Mouse (Mus musculus) gastrocnemius, adult 2 months (tissue): Measurements from ENCODE around the gene Kcnd3. TPM values are rescaled to one million over a fixed set of nuclear protein-coding genes. Genes with fewer than 3 reads are reported as not detected.

Source experiments
- DNase-seq: peaks from one replicate; pipeline ENCODE4 v3.0.0; 2022
- H3K27ac ChIP-seq: fragments of 200-600 bp; 2 replicates; pipeline ENCODE4 v1.8.1; 2022; ENCODE audit warnings: mild to moderate bottlenecking
- H3K4me3 ChIP-seq: fragments of 200-600 bp; 2 replicates; pipeline ENCODE4 v1.8.1; 2022; ENCODE audit warnings: mild to moderate bottlenecking, moderate library complexity
- CTCF ChIP-seq: fragments of 200-600 bp; IDR thresholded peaks from 2 replicates; pipeline ENCODE4 v1.8.1; 2022; ENCODE audit warnings: antibody characterized with exemption, mild to moderate bottlenecking, moderate library complexity
- intact Hi-C: fragments of 180-260 bp; cut with DNase I; formaldehyde crosslinking; loops from one replicate; pipeline ENCODE4 v1.15.1; 2025
- total RNA-seq, 2 experiments: library from RNA; stranded (reverse); gene quantifications; 2 replicates each; pipeline ENCODE4 v1.2.3; 2021

The Kcnd3 gene
- total RNA-seq, 2 experiments from 2014 or later: 0.05 to 0.08 TPM

GRCm38 (mm10) chr3:105544106-105544505, 92.0 kb downstream of the Kcnd3 start:
- Histone ChIP-seq H3K27ac (no peak overlapping the region), H3K4me3 (no peak overlapping the region)
- TF ChIP-seq CTCF: no peak
- no peak for DNase-seq
- intact Hi-C loops: no loop called here

DNA sequence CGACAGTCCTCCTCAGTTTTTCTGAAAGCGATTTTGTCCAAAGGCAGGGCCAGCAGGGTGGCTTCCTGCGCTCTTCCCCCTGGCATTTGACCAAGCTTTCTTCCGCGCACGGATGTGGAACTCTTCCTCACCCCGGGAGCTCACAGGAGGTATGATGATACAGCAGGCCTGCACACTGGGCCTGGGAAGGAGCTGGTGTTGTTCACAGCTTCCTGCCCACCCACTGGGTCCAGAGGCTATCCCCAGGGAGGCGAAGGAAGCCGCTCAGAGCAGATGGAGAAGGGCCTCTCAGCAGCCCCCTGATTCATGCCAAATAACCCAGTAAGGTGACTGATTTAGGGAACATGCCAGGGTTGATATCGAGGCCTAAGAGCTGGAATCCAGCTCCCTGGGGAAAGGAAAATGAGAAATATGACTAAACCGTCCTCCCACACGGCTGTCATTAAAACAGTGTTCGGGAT, 94.5 kb downstream of the Kcnd3 start:
- intact Hi-C loops: no loop called here
- Histone ChIP-seq H3K27ac (no peak overlapping the region), H3K4me3 (no peak overlapping the region)
- no peak for TF ChIP-seq CTCF
- no peak for DNase-seq

GRCm38 (mm10) chr3:105548074-105548771, 96.1 kb downstream of the Kcnd3 start:
- intact Hi-C loops: no loop called here
- Histone ChIP-seq H3K4me3 (no peak overlapping the region), H3K27ac (no peak overlapping the region)
- TF ChIP-seq CTCF: no peak
- DNase-seq: no peak

- no peak for TF ChIP-seq CTCF
- DNase-seq: no peak
- H3K4me3 ChIP-seq: no peak overlapping the region
- H3K27ac ChIP-seq: no peak overlapping the region
- intact Hi-C loops: no loop called here
Measured at GRCm38 (mm10) chr3:105559456-105559855, 107.3 kb downstream of the Kcnd3 start.

GRCm38 (mm10) chr3:105566973-105567372, 114.8 kb downstream of the Kcnd3 start:
- intact Hi-C loops: no loop called here
- DNase-seq: no peak
- Histone ChIP-seq H3K27ac (no peak overlapping the region), H3K4me3 (no peak overlapping the region)
- no peak for TF ChIP-seq CTCF

- intact Hi-C loops: no loop called here
- Histone ChIP-seq H3K4me3 (no peak overlapping the region), H3K27ac (no peak overlapping the region)
- no peak for TF ChIP-seq CTCF
- no peak for DNase-seq
Measured at GRCm38 (mm10) chr3:105567472-105567871, 115.3 kb downstream of the Kcnd3 start.

DNA sequence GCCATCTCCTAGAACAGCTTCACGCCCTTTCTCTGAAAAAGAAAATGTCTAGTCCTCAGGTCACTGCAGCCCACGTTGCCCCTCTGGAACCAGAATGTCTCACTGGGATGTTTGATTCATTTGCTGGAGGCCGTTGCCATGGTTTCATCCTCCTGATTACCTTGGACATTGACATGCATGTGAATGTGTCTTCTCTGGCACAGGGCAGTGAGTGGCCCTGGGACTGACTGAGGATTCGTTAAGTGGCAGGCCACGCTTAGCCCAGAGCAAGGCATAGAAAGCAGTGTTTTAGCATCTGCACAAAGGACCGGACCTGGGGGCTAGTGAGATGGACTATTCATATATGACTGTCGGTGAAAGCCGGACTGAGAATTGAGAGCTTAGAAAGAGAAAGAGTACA, 116.3 kb downstream of the Kcnd3 start:
- Histone ChIP-seq H3K27ac (no peak overlapping the region), H3K4me3 (no peak overlapping the region)
- intact Hi-C loops: no loop called here
- DNase-seq: no peak
- no peak for TF ChIP-seq CTCF

DNA sequence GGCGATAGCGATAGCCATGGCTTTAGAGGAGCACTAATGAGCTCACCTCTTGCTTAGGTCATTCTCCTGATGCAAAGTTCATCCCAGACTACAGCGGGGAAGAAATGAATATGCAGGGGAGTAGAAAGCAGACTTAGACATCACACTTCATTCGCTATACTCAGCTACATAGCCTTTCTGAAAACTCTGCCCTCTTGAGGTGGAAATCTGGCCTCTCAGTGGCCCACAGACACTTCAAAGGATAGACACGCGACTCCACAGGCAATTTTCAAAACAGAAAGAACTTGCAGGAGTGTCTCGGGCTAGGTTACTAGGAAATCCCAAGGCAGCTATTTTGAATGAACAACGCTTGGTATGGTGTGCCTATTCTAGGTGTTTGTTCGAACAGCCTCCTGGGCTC, 116.7 kb downstream of the Kcnd3 start:
- no peak for TF ChIP-seq CTCF
- intact Hi-C loops: no loop called here
- Histone ChIP-seq H3K4me3 (no peak overlapping the region), H3K27ac (no peak overlapping the region)
- DNase-seq: no peak

GRCm38 (mm10) chr3:105569310-105569752, 117.2 kb downstream of the Kcnd3 start:
- intact Hi-C loops: no loop called here
- H3K4me3 ChIP-seq: no peak overlapping the region
- no peak for TF ChIP-seq CTCF

GRCm38 (mm10) chr3:105569950-105570349, 117.8 kb downstream of the Kcnd3 start:
- no peak for TF ChIP-seq CTCF
- intact Hi-C loops: no loop called here
- H3K4me3 ChIP-seq: no peak overlapping the region
- H3K27ac ChIP-seq: no peak overlapping the region
- DNase-seq: no peak

More at GRCm38 (mm10) chr3:105569310-105569752, 117.2 kb downstream of the Kcnd3 start:
- H3K27ac ChIP-seq: no peak overlapping the region
- no peak for DNase-seq

DNA sequence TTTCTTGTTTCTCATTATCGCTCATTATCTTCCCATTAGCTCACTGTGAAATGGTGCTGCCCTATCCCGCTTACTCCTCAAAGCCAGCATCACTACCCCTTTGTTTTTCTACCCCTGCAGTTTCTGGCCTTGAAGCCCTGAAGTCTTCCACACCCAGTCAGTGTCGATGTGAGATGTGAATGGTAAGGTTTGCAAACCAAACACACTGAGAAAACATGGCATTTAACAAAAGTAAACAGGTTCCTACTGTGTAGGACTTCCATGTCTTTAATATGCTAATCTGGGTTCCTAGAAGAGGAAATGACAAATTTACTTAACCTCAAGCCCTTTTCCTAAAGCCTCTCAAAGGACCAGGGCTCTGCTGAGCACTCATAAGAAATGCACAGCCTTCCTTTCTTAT, 118.7 kb downstream of the Kcnd3 start:
- DNase-seq: no peak
- intact Hi-C loops: no loop called here
- Histone ChIP-seq H3K27ac (no peak overlapping the region), H3K4me3 (no peak overlapping the region)
- no peak for TF ChIP-seq CTCF

DNA sequence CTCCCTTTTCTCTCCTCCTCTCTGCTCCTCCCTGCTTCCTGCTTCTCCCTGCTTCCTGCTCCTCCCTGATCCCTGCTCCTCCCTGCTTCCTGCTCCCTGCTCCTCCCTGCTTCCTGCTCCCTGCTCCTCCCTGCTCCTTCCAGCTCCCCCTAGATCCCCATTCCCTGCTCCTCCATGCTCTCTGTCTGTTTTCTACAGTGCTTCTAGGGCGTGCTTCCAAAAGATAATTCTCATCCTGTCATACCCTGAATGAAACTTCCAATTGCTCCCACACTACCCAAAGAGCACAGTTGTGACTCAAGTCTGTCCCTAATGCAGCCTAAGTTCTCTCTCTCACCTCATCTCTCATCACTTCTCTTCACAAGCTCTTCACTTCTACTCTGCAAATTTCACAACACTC, 119.8 kb downstream of the Kcnd3 start:
- TF ChIP-seq CTCF: no peak
- Histone ChIP-seq H3K27ac (no peak overlapping the region), H3K4me3 (no peak overlapping the region)
- no peak for DNase-seq
- intact Hi-C loops: no loop called here

GRCm38 (mm10) chr3:105573156-105573555, 121.0 kb downstream of the Kcnd3 start:
- no peak for DNase-seq
- intact Hi-C loops: no loop called here
- no peak overlapping the region for H3K27ac ChIP-seq
- H3K4me3 ChIP-seq: no peak overlapping the region
- no peak for TF ChIP-seq CTCF

- intact Hi-C loops: no loop called here
- Histone ChIP-seq H3K27ac (no peak overlapping the region), H3K4me3 (no peak overlapping the region)
- no peak for DNase-seq
- no peak for TF ChIP-seq CTCF
Measured at GRCm38 (mm10) chr3:105578320-105578719, 126.2 kb downstream of the Kcnd3 start.
